In the genomic region with DNA sequence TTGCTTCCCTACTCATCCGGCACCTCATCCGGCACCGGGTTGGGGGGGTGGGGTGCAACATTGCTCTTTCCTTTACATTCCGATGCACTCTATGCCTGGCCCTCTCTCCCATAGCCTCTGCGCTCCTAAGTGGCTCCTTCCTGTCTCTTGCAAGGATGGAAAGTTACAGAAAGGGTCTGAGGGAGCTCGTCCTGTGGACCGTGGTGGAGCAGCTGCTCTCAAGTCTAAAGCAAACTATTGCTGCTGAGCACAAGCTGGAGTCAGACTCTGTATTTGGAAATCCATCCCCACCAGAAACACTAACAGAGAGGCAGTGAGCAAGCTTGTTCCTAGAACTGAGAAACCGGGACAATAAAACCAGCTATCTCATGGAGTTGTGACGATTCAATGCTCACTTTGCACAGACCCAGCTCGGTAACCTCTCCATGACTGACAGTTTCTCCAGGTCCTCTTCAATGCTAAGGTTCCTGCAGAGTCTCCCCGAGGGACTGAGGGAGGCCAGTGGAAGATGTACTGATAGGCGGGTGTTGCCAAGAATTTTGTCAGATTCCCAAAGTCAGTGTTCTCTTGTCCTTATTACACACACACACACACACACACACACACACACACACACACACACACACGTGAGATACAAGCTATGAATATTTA, we compare ENCODE assay signal across 7 mouse cellular contexts. TPM values are rescaled to one million over a fixed set of nuclear protein-coding genes. Genes with fewer than 3 reads are reported as not detected.
DNase-seq lines count a peak whose midpoint lies in the region; ATAC-seq and TF ChIP-seq lines count a peak whose summit lies in the region.

No protein-coding gene starts in this region.

- no peak for TF ChIP-seq CTCF in liver, postnatal 0 days (IDR thresholded peaks at IDR 0.05; ENCODE audit: low read depth)
- no peak for TF ChIP-seq CTCF in stomach, postnatal 0 days (IDR thresholded peaks at IDR 0.05; ENCODE audit: low read depth)

- ATAC-seq in megakaryocyte, adult 5-6 weeks (ENCODE audit: poor library complexity, severe bottlenecking): no peak
- ATAC-seq in hindbrain, embryonic 12.5 days (ENCODE audit: low FRiP score): no peak
- ATAC-seq in liver, postnatal 0 days: no peak
- no peak for ATAC-seq in stomach, postnatal 0 days (ENCODE audit: low FRiP score, low TSS enrichment)

- H3K4me2 ChIP-seq in hindbrain, embryonic 12.5 days (replicated peaks): peak overlapping the region; percentile 66
- H3K4me2 ChIP-seq in liver, postnatal 0 days (ENCODE audit: low read depth, low read length): peak overlapping the region; percentile 84
- H3K4me2 ChIP-seq in stomach, postnatal 0 days (replicated peaks; ENCODE audit: low read depth): peak overlapping the region; percentile 69

- H3K27me3 ChIP-seq in megakaryocyte, embryonic 14.5 days (replicated peaks): no peaks in the 10 kb centered on the region
- H3K27me3 ChIP-seq in hindbrain, embryonic 12.5 days: no peaks in the 10 kb centered on the region; the same call in 1 of the 2 replicates
- no peaks in the 10 kb centered on the region for H3K27me3 ChIP-seq in liver, postnatal 0 days (ENCODE audit: insufficient read depth, low read length)
- no peaks in the 10 kb centered on the region for H3K27me3 ChIP-seq in stomach, postnatal 0 days (ENCODE audit: control insufficient read depth, insufficient read depth, low read length)

- H3K9me3 ChIP-seq in megakaryocyte, embryonic 14.5 days: peaks cover 8% of the 10 kb centered on the region; the same call in 1 of the 2 replicates
- H3K9me3 ChIP-seq in hindbrain, embryonic 12.5 days (replicated peaks): no peaks in the 10 kb centered on the region; the same call in 1 of the 2 replicates
- no peaks in the 10 kb centered on the region for H3K9me3 ChIP-seq in liver, postnatal 0 days (ENCODE audit: low read length)
- H3K9me3 ChIP-seq in stomach, postnatal 0 days (ENCODE audit: control insufficient read depth, low read length): no peaks in the 10 kb centered on the region

- under 1% methylated on average over 13 of the region's 13 CpGs for WGBS in hindbrain, embryonic 12.5 days
- WGBS in liver, postnatal 0 days (ENCODE audit: insufficient replicate concordance): under 1% methylated on average over 13 of the region's 13 CpGs
- under 1% methylated on average over 13 of the region's 13 CpGs for WGBS in stomach, postnatal 0 days

- no peak for TF ChIP-seq EP300 in liver, postnatal 0 days (IDR thresholded peaks at IDR 0.05; ENCODE audit: low read depth)
- no peak for TF ChIP-seq EP300 in stomach, postnatal 0 days (optimal IDR thresholded peaks at IDR 0.05)

- H3K36me3 ChIP-seq in megakaryocyte, embryonic 14.5 days (replicated peaks; ENCODE audit: low read length): peaks cover 26% of the 10 kb centered on the region
- H3K36me3 ChIP-seq in hindbrain, embryonic 12.5 days: no peaks in the 10 kb centered on the region
- H3K36me3 ChIP-seq in liver, postnatal 0 days (replicated peaks; ENCODE audit: insufficient read depth, low read length): peaks cover 5% of the 10 kb centered on the region
- H3K36me3 ChIP-seq in stomach, postnatal 0 days (ENCODE audit: control insufficient read depth, insufficient read depth, low read length): no peaks in the 10 kb centered on the region

- peak overlapping the region; percentile 90 for H3K9ac ChIP-seq in hindbrain, embryonic 12.5 days
- peak overlapping the region; percentile 98 for H3K9ac ChIP-seq in liver, postnatal 0 days (replicated peaks)
- peak overlapping the region; percentile 94 for H3K9ac ChIP-seq in stomach, postnatal 0 days (ENCODE audit: low read length)

- peak overlapping the region; percentile 91; the same call in 1 of the 2 replicates for H3K27ac ChIP-seq in hindbrain, embryonic 12.5 days
- H3K27ac ChIP-seq in liver, postnatal 0 days (ENCODE audit: low read depth): peak overlapping the region; percentile 97
- H3K27ac ChIP-seq in stomach, postnatal 0 days (replicated peaks): peak overlapping the region; percentile 95

- peaks cover 61% of the 10 kb centered on the region for H3K4me1 ChIP-seq in megakaryocyte, embryonic 14.5 days
- H3K4me1 ChIP-seq in hindbrain, embryonic 12.5 days: peaks cover 23% of the 10 kb centered on the region
- peaks cover 40% of the 10 kb centered on the region for H3K4me1 ChIP-seq in liver, postnatal 0 days (ENCODE audit: insufficient read depth)
- H3K4me1 ChIP-seq in stomach, postnatal 0 days (replicated peaks; ENCODE audit: control insufficient read depth, insufficient read depth): peaks cover 4% of the 10 kb centered on the region; the same call in 1 of the 2 replicates

- peak; percentile 16 for DNase-seq in c-Kit-negative CD71-positive TER-119-positive erythroid progenitor cells, embryonic 14.5 days (ENCODE audit: low read depth, low spot score)
- DNase-seq in liver, postnatal 0 days: peak; percentile 49
- no peak for DNase-seq in stomach, postnatal 0 days (ENCODE audit: low spot score)
- DNase-seq in gastrocnemius, postnatal 4 days (ENCODE audit: low spot score in 2 of 2): no peak

- H3K4me3 ChIP-seq in megakaryocyte, embryonic 14.5 days (replicated peaks): peak overlapping the region; percentile 96
- H3K4me3 ChIP-seq in hindbrain, embryonic 12.5 days: peak overlapping the region; percentile 90
- H3K4me3 ChIP-seq in liver, postnatal 0 days (ENCODE audit: low read depth, low read length): peak overlapping the region; percentile 96
- peak overlapping the region; percentile 97 for H3K4me3 ChIP-seq in stomach, postnatal 0 days (ENCODE audit: low read depth, low read length)

RNA-seq across cellular contexts. Expression of gene Uvrag, which starts 1.0 kb away (rescaled TPM):
- 13.9 and 19.6 TPM in 2 replicates for polyA plus RNA-seq in megakaryocyte, embryonic 14.5 days (2012; ENCODE audit: insufficient read depth, low replicate concordance)
- total RNA-seq in megakaryocyte, adult 5-6 weeks (2015): 37.2 and 42.4 TPM in 2 replicates
- total RNA-seq in megakaryocyte, adult 5-6 weeks (2017): 43.1 and 50.8 TPM in 2 replicates
- 16.6 and 17.7 TPM in 2 replicates for polyA plus RNA-seq in hindbrain, embryonic 12.5 days (2016; fragmentation: Nextera tagmentation; extraction: Ambion mirVana)
- 9.4 and 11.9 TPM in 2 replicates for polyA plus RNA-seq in liver, postnatal 0 days (2015; fragmentation: Nextera tagmentation; extraction: Ambion mirVana)
- 9.8 and 10.7 TPM in 2 replicates for polyA plus RNA-seq in stomach, postnatal 0 days (2015; fragmentation: Nextera tagmentation; extraction: Ambion mirVana)
- 10 to 100 TPM; 28.9 to 30.4 TPM for total RNA-seq in gastrocnemius, postnatal 4 days (2021)

RNA-seq across cellular contexts. Expression of gene Dgat2, which starts 42.6 kb away (rescaled TPM):
- polyA plus RNA-seq in megakaryocyte, embryonic 14.5 days (2012; ENCODE audit: insufficient read depth, low replicate concordance): 2.4 and 4.2 TPM in 2 replicates
- 10.8 and 11.3 TPM in 2 replicates for total RNA-seq in megakaryocyte, adult 5-6 weeks (2015)
- total RNA-seq in megakaryocyte, adult 5-6 weeks (2017): 9.1 and 14.0 TPM in 2 replicates
- 11.6 and 12.8 TPM in 2 replicates for polyA plus RNA-seq in hindbrain, embryonic 12.5 days (2016; fragmentation: Nextera tagmentation; extraction: Ambion mirVana)
- polyA plus RNA-seq in liver, postnatal 0 days (2015; fragmentation: Nextera tagmentation; extraction: Ambion mirVana): 226 and 249 TPM in 2 replicates
- polyA plus RNA-seq in stomach, postnatal 0 days (2015; fragmentation: Nextera tagmentation; extraction: Ambion mirVana): 307 and 320 TPM in 2 replicates
- 10 to 100 TPM; 13.0 to 20.0 TPM for total RNA-seq in gastrocnemius, postnatal 4 days (2021)

Comparison
In these comparisons a context has a peak if more than half of its experiments do, and no peak if none do; other contexts are left out.
1. DNase-seq: peak in c-Kit-negative CD71-positive TER-119-positive erythroid progenitor cells, embryonic 14.5 days (single experiment) and liver, postnatal 0 days (single experiment); none in stomach, postnatal 0 days (single experiment) and gastrocnemius, postnatal 4 days (0 of 2).
2. RNA of gene Dgat2, which starts 42.6 kb away (polyA plus RNA-seq): 307 to 320 TPM in stomach, postnatal 0 days and 226 to 249 TPM in liver, postnatal 0 days; 11.6 to 12.8 TPM in hindbrain, embryonic 12.5 days and 2.4 to 4.2 TPM in megakaryocyte, embryonic 14.5 days; every median in the first group is over 10 times any median in the second.
3. Peak in every context shown above with its lines, with median percentiles within 50 percentile points of each other: H3K4me3 ChIP-seq, H3K27ac ChIP-seq, H3K4me2 ChIP-seq and H3K9ac ChIP-seq.